ENCODE assay signal across 9 mouse cellular contexts in the genomic region with DNA sequence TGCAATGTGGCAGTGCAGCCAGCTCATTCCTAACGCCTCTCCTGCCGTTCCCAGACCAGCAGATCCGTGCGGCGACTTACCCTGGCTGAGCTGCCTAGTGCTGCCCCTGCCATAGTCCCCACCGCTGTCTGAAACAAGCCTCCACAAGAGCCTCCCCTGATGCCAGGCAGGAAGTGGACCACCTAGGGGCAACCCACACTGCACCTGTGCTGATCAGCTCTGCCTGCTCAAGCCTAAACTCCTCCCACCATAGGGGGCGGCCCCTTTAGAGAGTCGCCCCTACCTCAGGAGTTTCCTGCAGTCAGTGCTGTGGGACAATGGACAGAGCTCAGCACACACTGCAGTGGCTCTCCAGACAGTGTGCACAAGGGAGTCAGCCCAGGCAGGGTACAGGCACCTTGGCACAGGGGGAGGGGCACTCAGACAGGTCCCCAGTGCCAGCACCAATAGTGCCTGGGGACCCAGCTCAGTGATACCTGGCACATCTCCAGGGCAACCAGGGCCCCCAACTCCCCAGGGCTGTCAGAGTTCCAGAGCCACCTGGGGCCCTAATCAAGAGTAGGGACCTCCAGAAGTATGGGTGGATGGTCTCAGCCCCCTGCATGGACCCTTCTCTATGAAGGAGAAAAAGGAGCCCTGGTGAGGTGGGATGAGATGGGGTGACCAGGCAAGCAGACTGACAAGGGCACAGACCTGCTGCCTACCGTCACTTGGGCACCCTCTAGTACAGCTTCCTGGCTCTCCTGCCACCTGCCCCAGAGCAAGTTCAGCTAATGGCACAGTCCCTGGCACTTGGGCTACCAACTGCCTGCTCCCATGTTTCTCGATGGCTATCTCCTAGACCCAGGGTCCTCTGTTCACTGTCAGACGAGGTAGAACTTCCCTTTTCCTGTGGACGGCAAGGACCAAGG. TPM values are rescaled to one million over a fixed set of nuclear protein-coding genes. Genes with fewer than 3 reads are reported as not detected.
A peak's percentile ranks its signal among the peaks of the same experiment; 100 is the strongest.
DNase-seq lines count a peak whose midpoint lies in the region; ATAC-seq and TF ChIP-seq lines count a peak whose summit lies in the region.
"Had no signal": no experiment of that assay in that cellular context is flagged by ENCODE, and none has a peak within 500 bp of the region (broad histone marks: within the 10 kb centered on the region; RNA-seq: fewer than 3 reads in every experiment).

No protein-coding gene starts in this region.

- no peak for TF ChIP-seq CTCF in lung, postnatal 0 days (IDR thresholded peaks at IDR 0.05)

- peaks cover 53% of the 10 kb centered on the region for H3K36me3 ChIP-seq in heart, embryonic 12.5 days
- H3K36me3 ChIP-seq in lung, postnatal 0 days (ENCODE audit: insufficient read depth, low read length): no peaks in the 10 kb centered on the region
- H3K36me3 ChIP-seq in limb, embryonic 11.5 days (ENCODE audit: control insufficient read depth, insufficient read depth, low read length): peaks cover 10% of the 10 kb centered on the region

- 80% methylated on average over 12 of the region's 12 CpGs for WGBS in heart, embryonic 12.5 days
- whole genome bisulfite sequencing in lung, postnatal 0 days: 60% methylated on average over 12 of the region's 12 CpGs
- 79% methylated on average over 12 of the region's 12 CpGs for WGBS in limb, embryonic 11.5 days

- no peak for DNase-seq in heart, postnatal 14 days
- DNase-seq in lung, postnatal 0 days (ENCODE audit: low spot score): no peak
- no peak for DNase-seq in lung, postnatal 4 days
- no peak for DNase-seq in limb, embryonic 11.5 days (ENCODE audit: low spot score)
- DNase-seq in thymus, postnatal 14 days: peak; percentile 78
- DNase-seq in left cerebral cortex, adult 11 months (ENCODE audit: low spot score): no peak
- no peak for DNase-seq in urinary bladder, postnatal 14 days (ENCODE audit: low spot score)

- peaks cover 52% of the 10 kb centered on the region for H3K4me1 ChIP-seq in heart, embryonic 12.5 days (replicated peaks)
- H3K4me1 ChIP-seq in lung, postnatal 0 days (ENCODE audit: insufficient read depth, low read depth, low read length): peaks cover 22% of the 10 kb centered on the region; the same call in 1 of the 2 replicates
- H3K4me1 ChIP-seq in limb, embryonic 11.5 days (ENCODE audit: control insufficient read depth, insufficient read depth, low read length): peaks cover 13% of the 10 kb centered on the region

- H3K4me3 ChIP-seq in heart, embryonic 12.5 days: no peak overlapping the region
- H3K4me3 ChIP-seq in lung, postnatal 0 days (ENCODE audit: low read depth, low read length): no peak overlapping the region
- H3K4me3 ChIP-seq in limb, embryonic 11.5 days (ENCODE audit: low read depth, low read length): no peak overlapping the region
- H3K4me3 ChIP-seq: erythroblast, embryonic 14.5 days had no signal

- H3K9ac ChIP-seq in heart, embryonic 12.5 days: peak overlapping the region; percentile 25; the same call in 1 of the 2 replicates
- H3K9ac ChIP-seq in lung, postnatal 0 days (replicated peaks; ENCODE audit: low read depth): no peak overlapping the region
- H3K9ac ChIP-seq in limb, embryonic 11.5 days (ENCODE audit: low read length): no peak overlapping the region; the same call in 1 of the 2 replicates

- no peaks in the 10 kb centered on the region for H3K27me3 ChIP-seq in heart, embryonic 12.5 days (replicated peaks)
- no peaks in the 10 kb centered on the region for H3K27me3 ChIP-seq in lung, postnatal 0 days (replicated peaks; ENCODE audit: insufficient read depth, low read length)
- H3K27me3 ChIP-seq in limb, embryonic 11.5 days (ENCODE audit: control insufficient read depth, insufficient read depth, low read length): no peaks in the 10 kb centered on the region

- TF ChIP-seq EP300 in lung, postnatal 0 days (IDR thresholded peaks at IDR 0.05): no peak

- peak overlapping the region; percentile 27 for H3K4me2 ChIP-seq in heart, embryonic 12.5 days
- H3K4me2 ChIP-seq in lung, postnatal 0 days (replicated peaks; ENCODE audit: low read depth, low read length): peak overlapping the region; percentile 51
- no peak overlapping the region for H3K4me2 ChIP-seq in limb, embryonic 11.5 days (ENCODE audit: low read depth, severe bottlenecking)

- intact Hi-C loops in heart, postnatal 14 days (cut with DNase I): no loop called here

- H3K9me3 ChIP-seq in heart, embryonic 12.5 days (replicated peaks): no peaks in the 10 kb centered on the region
- H3K9me3 ChIP-seq in lung, postnatal 0 days (ENCODE audit: low read length): no peaks in the 10 kb centered on the region
- H3K9me3 ChIP-seq in limb, embryonic 11.5 days (ENCODE audit: control insufficient read depth, low read length): no peaks in the 10 kb centered on the region

- 0 out of 2 replicates have a peak overlapping the region, but pooled peaks have one; percentile 11 for H3K27ac ChIP-seq in heart, embryonic 12.5 days (ENCODE audit: poor library complexity, severe bottlenecking)
- peak overlapping the region; percentile 38 for H3K27ac ChIP-seq in lung, postnatal 0 days (ENCODE audit: low read length)
- 0 out of 2 replicates have a peak overlapping the region, but pooled peaks have one; percentile 6 for H3K27ac ChIP-seq in limb, embryonic 11.5 days (replicated peaks; ENCODE audit: low read depth, low read length)

- 0 out of 2 replicates have a peak, but pooled peaks have one; percentile 8 for ATAC-seq in heart, embryonic 12.5 days (ENCODE audit: insufficient number of reproducible peaks, low FRiP score)
- no peak for ATAC-seq in lung, postnatal 0 days
- no peak for ATAC-seq in limb, embryonic 11.5 days (ENCODE audit: insufficient number of reproducible peaks, low FRiP score, low TSS enrichment, low read depth)

RNA-seq across cellular contexts. Expression of a gene that starts 5.2 kb away (rescaled TPM):
- 99.4 and 105 TPM in 2 replicates for polyA plus RNA-seq in heart, embryonic 12.5 days (2016; fragmentation: Nextera tagmentation; extraction: Ambion mirVana)
- 10 to 100 TPM; 73.0 to 75.1 TPM for total RNA-seq in heart, postnatal 14 days (2021)
- 105 and 106 TPM in 2 replicates for polyA plus RNA-seq in lung, postnatal 0 days (2015; fragmentation: Nextera tagmentation; extraction: Ambion mirVana)
- 114 and 121 TPM in 2 replicates for polyA plus RNA-seq in limb, embryonic 11.5 days (2014; fragmentation: Nextera tagmentation; extraction: Ambion mirVana)

RNA-seq across cellular contexts. Expression of a gene that starts 7.8 kb away (rescaled TPM):
- 7.9 and 8.5 TPM in 2 replicates for polyA plus RNA-seq in heart, embryonic 12.5 days (2016; fragmentation: Nextera tagmentation; extraction: Ambion mirVana)
- 1 to 10 TPM; 4.5 to 4.7 TPM for total RNA-seq in heart, postnatal 14 days (2021)
- 7.1 and 7.2 TPM in 2 replicates for polyA plus RNA-seq in lung, postnatal 0 days (2015; fragmentation: Nextera tagmentation; extraction: Ambion mirVana)
- polyA plus RNA-seq in limb, embryonic 11.5 days (2014; fragmentation: Nextera tagmentation; extraction: Ambion mirVana): 5.7 and 6.6 TPM in 2 replicates

RNA-seq across cellular contexts. Expression of a gene that starts 17.8 kb away (rescaled TPM):
- 67.4 and 70.0 TPM in 2 replicates for polyA plus RNA-seq in heart, embryonic 12.5 days (2016; fragmentation: Nextera tagmentation; extraction: Ambion mirVana)
- total RNA-seq in heart, postnatal 14 days (2021): 10 to 100 TPM; 19.8 to 23.5 TPM
- 56.9 and 59.3 TPM in 2 replicates for polyA plus RNA-seq in lung, postnatal 0 days (2015; fragmentation: Nextera tagmentation; extraction: Ambion mirVana)
- polyA plus RNA-seq in limb, embryonic 11.5 days (2014; fragmentation: Nextera tagmentation; extraction: Ambion mirVana): 68.8 and 73.0 TPM in 2 replicates

RNA-seq across cellular contexts. Expression of a gene that starts 17.8 kb away (rescaled TPM):
- polyA plus RNA-seq in heart, embryonic 12.5 days (2016; fragmentation: Nextera tagmentation; extraction: Ambion mirVana): 3.5 and 4.1 TPM in 2 replicates
- total RNA-seq in heart, postnatal 14 days (2021): 1 to 10 TPM; 1.6 to 1.8 TPM
- 3.5 and 4.8 TPM in 2 replicates for polyA plus RNA-seq in lung, postnatal 0 days (2015; fragmentation: Nextera tagmentation; extraction: Ambion mirVana)
- polyA plus RNA-seq in limb, embryonic 11.5 days (2014; fragmentation: Nextera tagmentation; extraction: Ambion mirVana): 9.7 and 9.8 TPM in 2 replicates

RNA-seq across cellular contexts. Expression of a gene that starts 20.9 kb away (rescaled TPM):
- 2.4 and 2.6 TPM in 2 replicates for polyA plus RNA-seq in heart, embryonic 12.5 days (2016; fragmentation: Nextera tagmentation; extraction: Ambion mirVana)
- under 1 TPM; 0.55 to 0.71 TPM for total RNA-seq in heart, postnatal 14 days (2021)
- 0.98 and 1.1 TPM in 2 replicates for polyA plus RNA-seq in lung, postnatal 0 days (2015; fragmentation: Nextera tagmentation; extraction: Ambion mirVana)
- polyA plus RNA-seq in limb, embryonic 11.5 days (2014; fragmentation: Nextera tagmentation; extraction: Ambion mirVana): 2.1 and 2.6 TPM in 2 replicates
